Mouse (Mus musculus) embryonic facial prominence, embryonic 11.5 days (tissue): ENCODE results near the gene Ankrd1. TPM values are rescaled to one million over a fixed set of nuclear protein-coding genes. Genes with fewer than 3 reads are reported as not detected.

Experiments used
- ATAC-seq: fragments of 200-750 bp; cut with Nextera tagmentation; replicated peaks from 2 replicates; pipeline ENCODE4 v1.8.0; 2017; ENCODE audit warnings: low read depth; ENCODE audit not compliant: insufficient number of reproducible peaks, low FRiP score, low TSS enrichment
- DNase-seq: peaks from one replicate; pipeline ENCODE4 v3.0.0-alpha.2; 2015; ENCODE audit warnings: low spot score
- H3K27ac ChIP-seq: fragments of 300-500 bp; sonication (generic); replicated peaks from 2 replicates; pipeline ENCODE4 v1.5.1; 2014; ENCODE audit warnings: mild to moderate bottlenecking, low read depth, low read length, control low read depth
- H3K27me3 ChIP-seq: fragments of 300-500 bp; sonication (generic); 2 replicates; pipeline ENCODE4 v1.6.1; 2014; ENCODE audit warnings: mild to moderate bottlenecking, low read length, moderate library complexity, mixed read lengths; ENCODE audit not compliant: control insufficient read depth, insufficient read depth
- H3K36me3 ChIP-seq: fragments of 300-500 bp; sonication (generic); replicated peaks from 2 replicates; pipeline ENCODE4 v1.6.1; 2014; ENCODE audit warnings: low read depth, mild to moderate bottlenecking, low read length, moderate library complexity, mixed read lengths; ENCODE audit not compliant: control insufficient read depth, insufficient read depth
- H3K4me1 ChIP-seq: fragments of 300-500 bp; sonication (generic); 2 replicates; pipeline ENCODE4 v1.6.1; 2014; ENCODE audit warnings: low read length, mixed read lengths; ENCODE audit not compliant: control insufficient read depth, insufficient read depth
- H3K4me2 ChIP-seq: fragments of 300-500 bp; sonication (generic); 2 replicates; pipeline ENCODE4 v1.6.1; 2014; ENCODE audit warnings: low read depth, mild to moderate bottlenecking, control low read depth, low read length, moderate library complexity
- H3K4me3 ChIP-seq: fragments of 300-500 bp; sonication (generic); 2 replicates; pipeline ENCODE4 v1.5.1; 2014; ENCODE audit warnings: low read depth, low read length, control low read depth
- H3K9ac ChIP-seq: fragments of 300-500 bp; sonication (generic); replicated peaks from 2 replicates; pipeline ENCODE4 v1.6.1; 2014; ENCODE audit warnings: mild to moderate bottlenecking, control low read depth, low read length
- H3K9me3 ChIP-seq: fragments of 300-500 bp; sonication (generic); replicated peaks from 2 replicates; pipeline ENCODE4 v1.6.1; 2016; ENCODE audit warnings: mild to moderate bottlenecking, low read length, inconsistent platforms, mixed read lengths; ENCODE audit not compliant: control insufficient read depth
- WGBS: fragments of 180-500 bp; shearing (Covaris S2); extraction: QIAGEN DNeasy Blood & Tissue Kit; methylation state at CpG from one replicate; pipeline ENCODE4 v1.1.7; 2014; 5-methylcytosine and 5-hydroxymethylcytosine counted together
- polyA plus RNA-seq: library from polyadenylated mRNA; unstranded; fragments of >200 nt; fragmentation: Nextera tagmentation; extraction: Ambion mirVana; gene quantifications from 2 replicates; pipeline ENCODE4 v1.2.1, GENCODE M21; 2014

Gene Ankrd1
- polyA plus RNA-seq, 1 experiment from 2014 or later = 2.3 TPM

DNA sequence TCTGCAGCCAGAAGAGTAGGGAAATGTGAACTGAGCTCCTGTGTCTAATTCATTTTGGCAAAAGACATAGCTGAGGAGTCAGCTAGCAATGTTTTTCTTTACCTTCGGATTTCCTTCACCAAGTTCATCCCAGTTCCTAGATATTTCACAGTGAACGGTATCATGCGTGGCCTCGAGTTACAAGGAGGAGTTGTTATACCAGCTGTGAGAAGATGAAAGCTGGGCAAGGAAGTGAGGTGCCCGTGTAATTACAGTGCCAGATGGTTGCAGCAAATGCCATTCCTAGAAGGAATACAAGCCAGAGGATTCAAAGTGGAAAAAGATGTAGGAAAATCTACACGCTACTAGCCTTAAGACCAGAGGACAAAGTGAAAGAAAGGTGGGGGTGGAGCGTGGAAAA is 21.0 kb downstream of the Ankrd1 start:
- no peaks in the 10 kb centered on the region for H3K4me1 ChIP-seq
- DNase-seq = no peak
- H3K9me3 ChIP-seq = no peaks in the 10 kb centered on the region
- ATAC-seq = no peak
- H3K36me3 ChIP-seq = no peaks in the 10 kb centered on the region; the same call in none of the 2 replicates
- no peak overlapping the region for H3K27ac ChIP-seq
- H3K4me3 ChIP-seq = no peak overlapping the region
- H3K9ac ChIP-seq = no peak overlapping the region
- H3K4me2 ChIP-seq = no peak overlapping the region
- no peaks in the 10 kb centered on the region for H3K27me3 ChIP-seq
- 85% methylated on average over 7 of the region's 7 CpGs for WGBS

DNA sequence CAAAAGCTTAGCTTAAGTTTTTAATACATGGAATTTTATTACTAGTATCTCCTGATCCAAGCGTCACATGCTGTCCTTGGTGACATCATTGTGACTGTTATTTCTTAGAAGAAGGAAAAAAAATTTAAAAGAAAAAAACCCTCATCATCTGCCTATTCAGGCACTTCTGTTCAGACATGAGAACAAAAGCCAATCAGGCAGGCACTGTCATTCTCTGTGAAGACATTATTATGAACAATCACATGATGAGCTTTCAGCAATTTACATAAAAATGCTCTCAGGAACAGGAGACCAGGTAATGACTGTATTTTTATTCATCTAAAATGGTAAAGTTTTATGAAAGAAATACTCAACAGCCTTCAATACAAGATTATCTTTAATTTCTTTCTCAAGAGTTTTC is 21.6 kb downstream of the Ankrd1 start:
- Histone ChIP-seq H3K27me3 (no peaks in the 10 kb centered on the region), H3K4me3 (no peak overlapping the region), H3K4me1 (no peaks in the 10 kb centered on the region), H3K9ac (no peak overlapping the region), H3K27ac (no peak overlapping the region), H3K9me3 (no peaks in the 10 kb centered on the region), H3K36me3 (no peaks in the 10 kb centered on the region; the same call in none of the 2 replicates), H3K4me2 (no peak overlapping the region)
- ATAC-seq (no peak), DNase-seq (no peak)
- WGBS = 98% methylated on average over 1 of the region's 1 CpGs

DNA sequence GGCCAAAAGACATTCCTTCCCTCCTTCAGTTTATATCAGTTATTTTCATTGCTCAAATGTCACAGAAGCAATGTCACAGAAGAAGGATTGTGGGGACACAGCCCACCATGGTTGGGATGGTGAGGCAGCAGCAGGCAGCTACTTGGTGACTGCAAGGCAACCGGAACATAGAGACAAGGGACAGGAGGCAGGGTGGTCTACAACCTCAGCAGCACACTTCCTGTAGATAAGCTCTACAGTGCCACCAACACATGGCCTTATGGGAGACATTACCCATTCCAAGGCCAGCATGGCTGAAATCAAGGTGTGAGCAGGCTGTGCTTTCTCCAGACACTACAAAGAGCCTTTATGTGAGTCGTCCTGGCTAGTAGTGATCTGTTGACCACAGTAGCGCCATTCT is 22.7 kb downstream of the Ankrd1 start:
- no peak overlapping the region for H3K27ac ChIP-seq
- no peak overlapping the region for H3K9ac ChIP-seq
- no peaks in the 10 kb centered on the region for H3K4me1 ChIP-seq
- no peak overlapping the region for H3K4me3 ChIP-seq
- no peaks in the 10 kb centered on the region for H3K27me3 ChIP-seq
- H3K4me2 ChIP-seq = no peak overlapping the region
- DNase-seq (no peak), ATAC-seq (no peak)
- H3K36me3 ChIP-seq = no peaks in the 10 kb centered on the region; the same call in none of the 2 replicates
- no peaks in the 10 kb centered on the region for H3K9me3 ChIP-seq
- WGBS = 90% methylated on average over 3 of the region's 3 CpGs

DNA sequence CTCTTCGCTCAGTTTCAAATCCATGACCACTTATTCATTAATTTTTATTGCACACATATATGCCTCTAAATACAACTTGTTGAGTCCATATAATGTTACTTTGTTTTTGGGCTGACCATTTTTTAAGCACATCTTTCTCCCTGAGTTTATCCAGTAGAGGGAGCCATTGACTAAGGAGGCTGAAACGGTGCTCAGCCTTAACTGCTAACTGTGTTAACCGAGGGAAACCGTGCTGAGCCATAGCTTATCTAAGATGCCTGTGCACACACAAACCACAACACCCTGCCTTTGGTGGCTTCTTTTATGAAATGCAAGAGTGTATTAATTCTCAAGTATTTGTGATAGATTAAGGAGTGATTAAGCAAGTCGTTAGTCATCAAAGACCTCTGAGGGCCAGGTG is 29.1 kb downstream of the Ankrd1 start:
- Histone ChIP-seq H3K9me3 (no peaks in the 10 kb centered on the region), H3K9ac (no peak overlapping the region), H3K36me3 (no peaks in the 10 kb centered on the region; the same call in 1 of the 2 replicates), H3K4me2 (no peak overlapping the region), H3K4me3 (no peak overlapping the region), H3K27ac (no peak overlapping the region), H3K27me3 (no peaks in the 10 kb centered on the region), H3K4me1 (no peaks in the 10 kb centered on the region)
- ATAC-seq (no peak), DNase-seq (peak; percentile 61)
- WGBS = 58% methylated on average over 5 of the region's 5 CpGs

DNA sequence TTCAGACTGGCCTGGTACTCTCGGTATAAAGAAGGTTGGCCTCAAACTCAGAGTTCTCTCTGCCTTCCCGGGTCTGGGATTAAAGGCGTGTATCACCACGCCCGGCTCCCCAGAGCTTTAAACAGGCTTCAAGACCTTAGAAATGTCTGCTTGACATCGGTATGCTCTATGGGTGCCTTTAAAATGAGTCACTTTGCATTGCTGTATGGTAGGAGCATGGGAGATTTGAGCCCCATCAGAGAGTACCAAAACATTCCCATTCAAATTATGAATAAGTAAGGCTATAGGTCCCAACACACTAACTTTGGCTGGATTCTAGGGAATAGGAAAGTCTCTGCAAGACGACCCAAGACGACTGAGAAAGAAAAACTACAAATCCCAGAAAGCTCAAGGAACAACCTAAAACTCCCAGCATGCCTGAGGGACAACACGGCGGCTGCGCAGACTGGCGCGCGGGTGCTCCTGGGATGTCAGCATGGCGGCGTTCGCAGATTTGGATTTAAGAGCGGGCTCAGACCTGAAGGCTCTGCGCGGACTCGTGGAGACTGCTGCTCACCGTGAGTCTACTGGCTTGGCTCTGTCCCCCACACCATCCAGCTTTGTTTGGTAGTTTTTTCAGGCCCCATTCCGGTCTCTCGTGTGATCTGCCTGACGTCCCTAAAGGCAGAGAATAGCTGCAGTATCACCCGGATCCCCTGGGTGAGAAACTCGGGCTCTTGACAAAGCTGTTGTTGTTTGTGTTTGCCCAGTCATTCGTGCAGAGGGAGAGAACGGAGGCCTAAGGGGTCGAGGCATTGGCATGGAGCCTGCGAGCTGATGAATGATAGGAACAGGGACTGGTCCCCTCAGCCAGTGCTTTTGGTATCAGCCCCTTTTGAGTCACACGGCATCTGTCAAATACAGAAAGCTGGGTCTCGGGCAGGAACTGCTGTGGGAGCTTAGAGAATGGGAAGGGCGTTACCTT is 36.4 kb downstream of the Ankrd1 start, which contains the start of gene Rpp30:
Rpp30 (plus strand) TSS at position 455 of the 964 bp plus-strand sequence.
- 2% methylated on average over 34 of the region's 34 CpGs for WGBS
- DNase-seq = peak; percentile 93
- H3K27ac ChIP-seq = no peak within 1 kb of the TSS

DNA sequence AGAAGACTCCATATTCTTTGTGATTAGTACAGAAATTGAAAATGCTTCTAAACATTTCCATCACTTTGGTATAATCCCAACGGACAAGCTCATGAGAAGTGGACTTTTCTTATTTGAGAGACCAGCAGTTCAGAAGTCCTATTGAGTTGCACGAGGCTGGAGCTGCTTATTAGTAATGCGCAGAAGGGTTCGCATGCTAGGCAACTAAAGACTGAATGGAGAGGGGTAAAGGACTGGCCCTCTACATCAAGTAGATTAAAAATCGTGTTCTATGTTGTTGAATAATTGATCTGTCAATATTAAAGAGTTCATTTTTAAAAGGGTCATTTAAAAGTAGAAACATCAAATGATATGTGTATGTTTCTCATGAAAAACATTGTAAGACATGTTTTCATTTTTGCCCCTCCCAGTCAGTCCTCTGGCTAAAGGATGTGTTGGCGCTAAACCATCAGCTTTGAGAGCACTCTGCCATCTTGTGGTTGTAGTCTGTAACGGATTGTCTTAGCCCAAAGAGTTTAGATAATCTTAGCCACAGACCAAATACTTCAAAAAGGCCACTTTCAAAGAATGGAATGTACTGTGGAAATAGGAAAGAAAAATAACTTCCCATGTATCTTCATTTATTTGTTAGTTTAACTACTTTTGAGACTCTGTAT is 37.2 kb downstream of the Ankrd1 start:
- no peak overlapping the region for H3K27ac ChIP-seq
- peak overlapping the region; percentile 60 for H3K4me2 ChIP-seq
- peak overlapping the region; percentile 70; the same call in 1 of the 2 replicates for H3K9ac ChIP-seq
- no peaks in the 10 kb centered on the region for H3K36me3 ChIP-seq
- peak overlapping the region; percentile 63 for H3K4me3 ChIP-seq
- DNase-seq (peak; percentile 84), ATAC-seq (peak; percentile 57)
- H3K4me1 ChIP-seq = no peaks in the 10 kb centered on the region
- no peaks in the 10 kb centered on the region for H3K27me3 ChIP-seq
- no peaks in the 10 kb centered on the region for H3K9me3 ChIP-seq
- 51% methylated on average over 7 of the region's 7 CpGs for WGBS

More for the DNA sequence above, 36.4 kb downstream of the Ankrd1 start, which contains the start of gene Rpp30:
- ATAC-seq = peak; percentile 92
- Histone ChIP-seq H3K9me3 (no peaks in the 10 kb centered on the region), H3K9ac (peak within 1 kb of the TSS; percentile 70), H3K27me3 (no peaks in the 10 kb centered on the region), H3K4me3 (peak within 1 kb of the TSS; percentile 63), H3K36me3 (no peaks in the 10 kb centered on the region), H3K4me1 (no peaks in the 10 kb centered on the region), H3K4me2 (peak within 1 kb of the TSS; percentile 60)

DNA sequence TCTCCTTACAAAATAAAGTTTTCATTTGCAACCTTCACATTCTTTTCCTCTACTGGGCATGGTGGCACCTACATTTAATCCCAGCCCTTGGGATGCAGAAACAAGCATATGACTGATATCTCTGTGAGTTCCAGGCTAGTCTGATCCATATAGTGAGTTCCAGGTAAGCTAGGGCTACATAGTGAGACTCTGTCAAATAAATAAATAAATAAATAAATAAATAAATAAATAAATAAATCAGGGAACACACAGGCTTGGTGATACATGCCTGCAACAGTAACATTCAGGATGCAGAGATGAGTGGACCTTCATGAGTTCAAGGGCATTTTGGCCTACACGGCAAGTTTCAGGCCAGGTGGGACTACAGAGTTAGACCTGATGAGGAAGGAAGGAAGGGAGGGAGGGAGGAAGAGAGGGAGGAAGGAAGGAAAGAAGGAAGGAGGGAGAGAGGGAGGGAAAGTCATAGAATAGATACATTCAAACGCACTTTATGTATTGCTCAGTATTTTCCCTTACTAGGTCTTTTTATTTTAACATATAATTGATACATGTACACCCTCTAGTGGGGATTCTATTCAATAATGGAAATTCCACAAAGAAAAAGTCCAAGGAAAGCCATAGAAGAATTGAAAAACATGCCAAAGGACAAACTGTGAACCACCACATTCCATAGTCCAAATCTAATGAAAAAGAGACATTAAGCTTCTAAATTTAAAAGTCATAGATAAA is 56.9 kb downstream of the Ankrd1 start:
- Histone ChIP-seq H3K9ac (no peak overlapping the region), H3K27ac (no peak overlapping the region), H3K36me3 (no peaks in the 10 kb centered on the region), H3K4me3 (no peak overlapping the region), H3K27me3 (peaks cover 2% of the 10 kb centered on the region; the same call in 1 of the 2 replicates), H3K4me2 (no peak overlapping the region), H3K4me1 (no peaks in the 10 kb centered on the region), H3K9me3 (no peaks in the 10 kb centered on the region)
- no peak for DNase-seq
- WGBS = 76% methylated on average over 2 of the region's 2 CpGs
- peak; percentile 18; the same call in 1 of the 2 replicates for ATAC-seq
